Mouse (Mus musculus): ENCODE measurements around the gene Itih1. TPM values are rescaled to one million over a fixed set of nuclear protein-coding genes. Genes with fewer than 3 reads are reported as not detected.

Gene Itih1
- polyA plus RNA-seq (2011; ENCODE audit: insufficient read depth, insufficient read length, low read depth, missing spikeins): not detected in 2 replicates

DNA sequence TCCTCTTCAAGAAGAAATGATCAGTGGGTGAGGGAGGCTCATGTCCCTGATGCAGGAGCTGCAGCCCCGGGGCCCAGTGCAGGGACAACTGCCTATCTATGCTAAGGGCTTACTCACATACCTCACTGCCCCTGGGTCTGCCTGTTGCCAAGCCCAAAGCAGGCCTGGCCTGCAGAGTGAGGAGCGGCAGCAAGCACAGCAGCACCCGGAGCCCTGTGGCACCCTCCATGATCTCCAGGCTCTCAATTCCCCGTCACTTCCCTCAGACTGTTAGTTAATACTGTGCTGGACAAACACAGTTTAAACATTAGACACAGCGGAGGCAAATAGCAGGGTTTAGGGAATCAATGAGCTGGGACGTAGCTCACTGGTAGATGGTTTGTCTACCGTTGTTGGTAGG lies at the start of gene Itih1:
Gene Itih1, minus strand, starts transcription at position 252 of the 400 bp plus-strand sequence.
- Histone ChIP-seq H3K4me1 (ENCODE audit: control insufficient read depth, insufficient read depth, low read length) (no peaks in the 10 kb centered on the region), H3K9me3 (replicated peaks; ENCODE audit: control insufficient read depth, insufficient read depth, low read length, poor library complexity, severe bottlenecking) (no peaks in the 10 kb centered on the region), H3K4me3 (ENCODE audit: low read depth, low read length) (no peak within 1 kb of the TSS), H3K27ac (ENCODE audit: insufficient read depth, low read length) (no peak within 1 kb of the TSS), H3K9ac (ENCODE audit: low read depth, poor library complexity, severe bottlenecking) (no peak within 1 kb of the TSS), H3K27me3 (ENCODE audit: control insufficient read depth, insufficient read depth, low read length, poor library complexity, severe bottlenecking) (no peaks in the 10 kb centered on the region), H3K36me3 (ENCODE audit: control insufficient read depth, insufficient read depth, low read length, poor library complexity, severe bottlenecking) (no peaks in the 10 kb centered on the region)
- no peak for TF ChIP-seq EP300 (IDR thresholded peaks at IDR 0.05; ENCODE audit: insufficient read depth, low read depth, low read length)
- no peak for TF ChIP-seq CTCF (IDR thresholded peaks at IDR 0.05; ENCODE audit: low read depth, low read length)
- TF ChIP-seq POLR2A (IDR thresholded peaks at IDR 0.05; ENCODE audit: insufficient read depth, low read length): no peak

DNA sequence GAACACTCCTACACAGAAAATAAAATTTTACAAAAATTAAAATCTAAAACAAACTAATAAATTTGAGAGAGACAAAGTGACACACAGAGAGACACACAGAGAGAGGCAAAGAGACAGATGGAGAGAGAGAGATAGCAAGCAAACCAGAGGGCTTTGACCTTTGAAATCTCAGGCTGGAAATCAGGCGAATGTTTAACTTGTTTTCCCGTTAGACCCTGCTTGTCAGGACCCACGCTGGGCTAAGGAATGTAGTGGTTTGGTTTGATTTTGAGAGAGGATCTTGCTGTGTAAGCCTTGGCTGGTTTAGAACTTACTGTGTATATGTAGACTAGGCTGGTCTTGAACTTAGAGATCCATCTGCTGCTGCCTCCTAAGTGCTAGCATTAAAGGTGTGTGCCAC lies 33.1 kb upstream of the Itih1 start:
- Histone ChIP-seq H3K4me1 (ENCODE audit: control insufficient read depth, insufficient read depth, low read length) (no peaks in the 10 kb centered on the region), H3K27ac (ENCODE audit: insufficient read depth, low read length) (no peak overlapping the region), H3K27me3 (ENCODE audit: control insufficient read depth, insufficient read depth, low read length, poor library complexity, severe bottlenecking) (no peaks in the 10 kb centered on the region), H3K36me3 (ENCODE audit: control insufficient read depth, insufficient read depth, low read length, poor library complexity, severe bottlenecking) (no peaks in the 10 kb centered on the region), H3K4me3 (ENCODE audit: low read depth, low read length) (no peak overlapping the region), H3K9me3 (replicated peaks; ENCODE audit: control insufficient read depth, insufficient read depth, low read length, poor library complexity, severe bottlenecking) (no peaks in the 10 kb centered on the region), H3K9ac (ENCODE audit: low read depth, poor library complexity, severe bottlenecking) (no peak overlapping the region)
- TF ChIP-seq EP300 (IDR thresholded peaks at IDR 0.05; ENCODE audit: insufficient read depth, low read depth, low read length): no peak
- TF ChIP-seq CTCF (IDR thresholded peaks at IDR 0.05; ENCODE audit: low read depth, low read length): no peak
- TF ChIP-seq POLR2A (IDR thresholded peaks at IDR 0.05; ENCODE audit: insufficient read depth, low read length): no peak

DNA sequence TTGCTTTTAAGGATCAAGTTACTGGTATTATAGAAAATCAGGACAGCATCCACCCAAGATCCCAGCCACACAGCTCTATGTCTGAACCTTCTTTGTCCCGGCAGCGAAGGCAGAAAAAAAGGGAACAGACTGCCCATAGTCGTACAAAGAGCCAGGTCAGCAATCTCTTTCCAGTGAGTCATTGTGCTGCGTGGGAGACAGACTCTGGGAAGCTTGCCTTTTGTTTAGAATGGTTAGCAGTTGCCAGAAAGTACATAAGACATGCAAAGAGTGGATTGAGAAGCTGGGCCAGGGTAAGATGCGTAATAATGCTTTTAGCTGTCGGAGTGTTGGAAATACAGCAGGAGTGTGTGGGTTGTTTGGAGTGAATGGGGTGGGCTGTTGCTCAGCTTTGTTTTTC lies 31.1 kb upstream of the Itih1 start:
- Histone ChIP-seq H3K4me1 (ENCODE audit: control insufficient read depth, insufficient read depth, low read length) (no peaks in the 10 kb centered on the region), H3K9me3 (replicated peaks; ENCODE audit: control insufficient read depth, insufficient read depth, low read length, poor library complexity, severe bottlenecking) (no peaks in the 10 kb centered on the region), H3K27me3 (ENCODE audit: control insufficient read depth, insufficient read depth, low read length, poor library complexity, severe bottlenecking) (no peaks in the 10 kb centered on the region), H3K4me3 (ENCODE audit: low read depth, low read length) (no peak overlapping the region), H3K9ac (ENCODE audit: low read depth, poor library complexity, severe bottlenecking) (no peak overlapping the region), H3K27ac (ENCODE audit: insufficient read depth, low read length) (no peak overlapping the region), H3K36me3 (ENCODE audit: control insufficient read depth, insufficient read depth, low read length, poor library complexity, severe bottlenecking) (no peaks in the 10 kb centered on the region)
- TF ChIP-seq EP300 (IDR thresholded peaks at IDR 0.05; ENCODE audit: insufficient read depth, low read depth, low read length) (no peak), CTCF (IDR thresholded peaks at IDR 0.05; ENCODE audit: low read depth, low read length) (no peak), POLR2A (IDR thresholded peaks at IDR 0.05; ENCODE audit: insufficient read depth, low read length) (no peak)

DNA sequence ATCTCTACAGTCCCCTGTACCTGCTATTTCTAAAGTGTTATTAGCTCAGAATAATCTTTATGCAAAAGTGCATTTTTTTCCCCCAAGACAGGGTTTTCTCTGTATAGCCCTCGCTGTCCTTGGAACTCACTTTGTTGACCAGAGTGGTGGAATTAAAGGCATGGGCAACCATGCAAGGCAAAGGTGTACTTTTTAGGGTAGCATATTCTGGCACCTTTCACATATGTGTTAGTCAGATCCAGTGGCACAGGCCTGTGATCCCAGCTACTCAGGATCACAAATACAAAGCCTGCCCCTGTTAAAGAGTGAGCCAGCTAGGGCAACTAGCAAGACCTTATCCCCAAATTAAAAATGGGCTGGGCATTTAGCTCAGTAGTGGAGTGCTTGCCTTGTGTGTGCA lies 17.3 kb upstream of the Itih1 start:
- no peaks in the 10 kb centered on the region for H3K4me1 ChIP-seq (ENCODE audit: control insufficient read depth, insufficient read depth, low read length)
- TF ChIP-seq POLR2A (IDR thresholded peaks at IDR 0.05; ENCODE audit: insufficient read depth, low read length) (no peak), EP300 (IDR thresholded peaks at IDR 0.05; ENCODE audit: insufficient read depth, low read depth, low read length) (no peak), CTCF (IDR thresholded peaks at IDR 0.05; ENCODE audit: low read depth, low read length) (no peak)
- H3K9me3 ChIP-seq (replicated peaks; ENCODE audit: control insufficient read depth, insufficient read depth, low read length, poor library complexity, severe bottlenecking): no peaks in the 10 kb centered on the region
- H3K4me3 ChIP-seq (ENCODE audit: low read depth, low read length): no peak overlapping the region
- no peaks in the 10 kb centered on the region for H3K27me3 ChIP-seq (ENCODE audit: control insufficient read depth, insufficient read depth, low read length, poor library complexity, severe bottlenecking)
- no peak overlapping the region for H3K9ac ChIP-seq (ENCODE audit: low read depth, poor library complexity, severe bottlenecking)
- no peak overlapping the region for H3K27ac ChIP-seq (ENCODE audit: insufficient read depth, low read length)
- peaks cover 4% of the 10 kb centered on the region for H3K36me3 ChIP-seq (ENCODE audit: control insufficient read depth, insufficient read depth, low read length, poor library complexity, severe bottlenecking)

DNA sequence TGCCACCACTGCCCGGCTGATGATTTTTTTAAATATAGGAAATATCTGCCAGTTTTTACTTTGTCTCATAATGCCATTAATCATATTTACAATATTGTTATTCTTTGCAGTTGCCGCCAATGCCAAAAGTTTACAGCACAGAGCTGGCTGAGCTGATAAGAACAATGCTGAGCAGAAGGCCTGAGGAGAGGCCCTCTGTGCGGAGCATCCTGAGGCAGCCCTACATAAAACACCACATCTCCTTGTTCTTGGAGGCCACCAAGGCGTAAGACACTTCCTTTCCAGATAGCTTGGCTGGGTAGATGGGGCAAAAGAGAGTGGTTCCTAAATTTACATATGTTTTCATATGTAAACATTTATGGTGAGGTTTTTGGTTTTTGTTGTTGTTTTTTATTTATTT lies 15.9 kb upstream of the Itih1 start:
- Histone ChIP-seq H3K27ac (ENCODE audit: insufficient read depth, low read length) (no peak overlapping the region), H3K9me3 (replicated peaks; ENCODE audit: control insufficient read depth, insufficient read depth, low read length, poor library complexity, severe bottlenecking) (no peaks in the 10 kb centered on the region), H3K9ac (ENCODE audit: low read depth, poor library complexity, severe bottlenecking) (no peak overlapping the region), H3K27me3 (ENCODE audit: control insufficient read depth, insufficient read depth, low read length, poor library complexity, severe bottlenecking) (no peaks in the 10 kb centered on the region), H3K4me1 (ENCODE audit: control insufficient read depth, insufficient read depth, low read length) (no peaks in the 10 kb centered on the region), H3K36me3 (ENCODE audit: control insufficient read depth, insufficient read depth, low read length, poor library complexity, severe bottlenecking) (peaks cover 4% of the 10 kb centered on the region), H3K4me3 (ENCODE audit: low read depth, low read length) (no peak overlapping the region)
- TF ChIP-seq POLR2A (IDR thresholded peaks at IDR 0.05; ENCODE audit: insufficient read depth, low read length) (no peak), CTCF (IDR thresholded peaks at IDR 0.05; ENCODE audit: low read depth, low read length) (no peak), EP300 (IDR thresholded peaks at IDR 0.05; ENCODE audit: insufficient read depth, low read depth, low read length) (no peak)

DNA sequence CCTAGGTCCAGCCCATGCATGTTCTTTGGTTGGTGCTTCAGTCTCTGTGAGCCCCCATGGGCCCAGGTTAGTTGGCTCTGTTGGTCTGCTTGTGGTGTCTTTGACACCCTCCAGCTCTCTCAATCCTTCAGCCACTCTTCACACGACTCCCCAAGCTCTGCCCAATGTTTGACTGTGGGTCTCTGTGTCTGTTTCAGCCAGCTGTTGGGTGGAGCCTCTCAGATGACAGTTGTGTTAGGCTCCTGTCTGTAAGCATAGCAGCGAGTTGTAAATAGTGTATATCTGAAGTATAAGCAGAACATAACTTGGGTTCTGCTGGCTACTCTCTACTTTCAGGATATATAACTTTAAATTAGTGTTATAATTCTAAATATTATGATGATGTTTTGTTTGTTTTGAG lies 15.4 kb upstream of the Itih1 start:
- Histone ChIP-seq H3K27ac (ENCODE audit: insufficient read depth, low read length) (no peak overlapping the region), H3K36me3 (ENCODE audit: control insufficient read depth, insufficient read depth, low read length, poor library complexity, severe bottlenecking) (peaks cover 4% of the 10 kb centered on the region), H3K4me1 (ENCODE audit: control insufficient read depth, insufficient read depth, low read length) (no peaks in the 10 kb centered on the region), H3K4me3 (ENCODE audit: low read depth, low read length) (no peak overlapping the region), H3K27me3 (ENCODE audit: control insufficient read depth, insufficient read depth, low read length, poor library complexity, severe bottlenecking) (no peaks in the 10 kb centered on the region), H3K9ac (ENCODE audit: low read depth, poor library complexity, severe bottlenecking) (no peak overlapping the region), H3K9me3 (replicated peaks; ENCODE audit: control insufficient read depth, insufficient read depth, low read length, poor library complexity, severe bottlenecking) (no peaks in the 10 kb centered on the region)
- TF ChIP-seq CTCF (IDR thresholded peaks at IDR 0.05; ENCODE audit: low read depth, low read length) (no peak), POLR2A (IDR thresholded peaks at IDR 0.05; ENCODE audit: insufficient read depth, low read length) (no peak), EP300 (IDR thresholded peaks at IDR 0.05; ENCODE audit: insufficient read depth, low read depth, low read length) (no peak)

Data from ES-Bruce4 (cell line).